In the genomic region with DNA sequence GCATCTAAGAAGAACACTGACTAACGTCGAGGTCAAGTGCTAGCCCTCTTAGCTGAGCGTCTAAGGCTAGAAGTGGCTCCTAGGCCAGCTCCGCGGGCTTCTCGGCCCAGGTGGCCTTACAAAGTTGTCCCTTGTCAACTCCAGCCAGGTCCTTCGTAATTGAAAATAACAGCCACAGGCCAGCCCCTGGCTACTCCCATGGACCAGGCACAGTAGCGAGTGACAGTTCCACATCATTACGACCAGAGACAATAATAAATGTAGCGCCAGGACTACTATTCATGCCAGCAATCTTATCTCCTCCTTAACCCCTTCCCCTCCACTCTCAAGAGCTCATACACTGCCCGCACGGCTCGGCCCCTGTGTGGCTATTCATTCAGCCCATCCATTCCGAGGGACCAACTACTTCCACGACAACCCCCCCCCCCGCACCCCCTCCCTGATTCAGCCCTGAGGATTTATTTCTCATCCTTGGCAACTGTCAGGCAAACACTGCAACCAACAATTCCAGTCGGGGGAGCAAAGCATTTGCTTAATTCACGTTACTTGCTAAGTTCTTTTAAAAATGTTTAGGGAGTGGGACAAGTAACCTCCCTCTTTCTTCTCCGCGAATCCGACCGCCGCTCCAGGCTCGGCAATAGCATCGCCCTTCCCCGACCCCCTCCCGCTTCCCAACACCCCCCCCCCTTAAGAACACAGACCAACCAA, we compare ENCODE assay signal across 8 mouse cellular contexts. TPM values are rescaled to one million over a fixed set of nuclear protein-coding genes. Genes with fewer than 3 reads are reported as not detected.
DNase-seq lines count a peak whose midpoint lies in the region; ATAC-seq lines count a peak whose summit lies in the region.

No protein-coding gene starts in this region.

- peak overlapping the region; percentile 59 for H3K4me3 ChIP-seq in forebrain, embryonic 14.5 days (ENCODE audit: low read depth, low read length)
- H3K4me3 ChIP-seq in hindbrain, embryonic 14.5 days (replicated peaks; ENCODE audit: low read length) = peak overlapping the region; percentile 71
- peak overlapping the region; percentile 69 for H3K4me3 ChIP-seq in limb, embryonic 13.5 days
- H3K4me3 ChIP-seq in neural tube, embryonic 13.5 days = peak overlapping the region; percentile 65

- H3K36me3 ChIP-seq in forebrain, embryonic 14.5 days (ENCODE audit: control insufficient read depth, insufficient read depth, low read length) = no peaks in the 10 kb centered on the region
- no peaks in the 10 kb centered on the region for H3K36me3 ChIP-seq in hindbrain, embryonic 14.5 days (replicated peaks; ENCODE audit: control insufficient read depth, insufficient read depth)
- 0 out of 2 replicates have a peak, but pooled peaks cover 6% of the 10 kb centered on the region for H3K36me3 ChIP-seq in limb, embryonic 13.5 days
- no peaks in the 10 kb centered on the region for H3K36me3 ChIP-seq in neural tube, embryonic 13.5 days

- H3K4me2 ChIP-seq in forebrain, embryonic 14.5 days (ENCODE audit: low read length) = peak overlapping the region; percentile 94
- H3K4me2 ChIP-seq in hindbrain, embryonic 14.5 days (replicated peaks) = peak overlapping the region; percentile 88
- peak overlapping the region; percentile 85 for H3K4me2 ChIP-seq in limb, embryonic 13.5 days (replicated peaks)
- peak overlapping the region; percentile 94 for H3K4me2 ChIP-seq in neural tube, embryonic 13.5 days

- H3K9ac ChIP-seq in forebrain, embryonic 14.5 days (ENCODE audit: low read length) = peak overlapping the region; percentile 88
- H3K9ac ChIP-seq in hindbrain, embryonic 14.5 days = peak overlapping the region; percentile 82
- H3K9ac ChIP-seq in limb, embryonic 13.5 days = peak overlapping the region; percentile 81
- peak overlapping the region; percentile 89 for H3K9ac ChIP-seq in neural tube, embryonic 13.5 days

- H3K27ac ChIP-seq in forebrain, embryonic 14.5 days (ENCODE audit: low read depth, low read length) = peak overlapping the region; percentile 98
- H3K27ac ChIP-seq in hindbrain, embryonic 14.5 days = peak overlapping the region; percentile 98
- H3K27ac ChIP-seq in limb, embryonic 13.5 days = peak overlapping the region; percentile 98
- peak overlapping the region; percentile 96 for H3K27ac ChIP-seq in neural tube, embryonic 13.5 days (replicated peaks)

- DNase-seq in adrenal gland, adult (ENCODE audit: inconsistent age in 2 of 2, low spot score in 1 of 2) = peak; percentile 53 to 88
- DNase-seq in adrenal gland, postnatal 4 days (ENCODE audit: low spot score in 2 of 2) = no peak
- DNase-seq in brain, embryonic 18.5 days (ENCODE audit: low read depth, low spot score) = peak; percentile 43
- peak; percentile 69 for DNase-seq in forebrain, embryonic 14.5 days (ENCODE audit: low spot score)
- peak; percentile 63 for DNase-seq in hindbrain, embryonic 14.5 days (ENCODE audit: low spot score)
- DNase-seq in T-cell, adult 2 months (ENCODE audit: low spot score) = no peak

- WGBS in forebrain, embryonic 14.5 days = under 1% methylated on average over 27 of the region's 27 CpGs
- under 1% methylated on average over 27 of the region's 27 CpGs for WGBS in hindbrain, embryonic 14.5 days
- 1% methylated on average over 27 of the region's 27 CpGs for WGBS in limb, embryonic 13.5 days
- WGBS in neural tube, embryonic 13.5 days = 0% methylated on average over 27 of the region's 27 CpGs

- no peaks in the 10 kb centered on the region for H3K27me3 ChIP-seq in forebrain, embryonic 14.5 days (replicated peaks; ENCODE audit: control insufficient read depth, insufficient read depth, low read length)
- no peaks in the 10 kb centered on the region for H3K27me3 ChIP-seq in hindbrain, embryonic 14.5 days (ENCODE audit: control insufficient read depth, insufficient read depth, low read length)
- no peaks in the 10 kb centered on the region for H3K27me3 ChIP-seq in limb, embryonic 13.5 days
- H3K27me3 ChIP-seq in neural tube, embryonic 13.5 days = no peaks in the 10 kb centered on the region

- peaks cover 21% of the 10 kb centered on the region; the same call in 1 of the 2 replicates for H3K4me1 ChIP-seq in forebrain, embryonic 14.5 days (ENCODE audit: control insufficient read depth, insufficient read depth, low read length)
- peaks cover 19% of the 10 kb centered on the region for H3K4me1 ChIP-seq in hindbrain, embryonic 14.5 days (replicated peaks; ENCODE audit: control insufficient read depth, insufficient read depth, low read length)
- peaks cover 22% of the 10 kb centered on the region for H3K4me1 ChIP-seq in limb, embryonic 13.5 days
- H3K4me1 ChIP-seq in neural tube, embryonic 13.5 days (replicated peaks) = peaks cover 34% of the 10 kb centered on the region

- H3K9me3 ChIP-seq in forebrain, embryonic 14.5 days (replicated peaks; ENCODE audit: control insufficient read depth, low read length) = no peaks in the 10 kb centered on the region
- 0 out of 2 replicates have a peak, but pooled peaks cover 7% of the 10 kb centered on the region for H3K9me3 ChIP-seq in hindbrain, embryonic 14.5 days (ENCODE audit: control insufficient read depth, low read length)
- peaks cover 7% of the 10 kb centered on the region; the same call in 1 of the 2 replicates for H3K9me3 ChIP-seq in limb, embryonic 13.5 days
- H3K9me3 ChIP-seq in neural tube, embryonic 13.5 days = no peaks in the 10 kb centered on the region

- ATAC-seq in forebrain, embryonic 14.5 days = peak; percentile 4; the same call in 1 of the 2 replicates
- ATAC-seq in hindbrain, embryonic 14.5 days (ENCODE audit: low FRiP score) = no peak
- no peak for ATAC-seq in limb, embryonic 13.5 days (ENCODE audit: low FRiP score, low read depth)
- ATAC-seq in neural tube, embryonic 13.5 days (ENCODE audit: low read depth) = peak; percentile 9

RNA-seq across cellular contexts. Expression of a gene that starts 0.9 kb away (rescaled TPM):
- 10 to 100 TPM; 31.3 to 34.4 TPM for total RNA-seq in adrenal gland, postnatal 4 days (2021)
- polyA plus RNA-seq in forebrain, embryonic 14.5 days (2014; fragmentation: Nextera tagmentation; extraction: Ambion mirVana) = 16.3 and 25.0 TPM in 2 replicates
- polyA plus RNA-seq in hindbrain, embryonic 14.5 days (2014; fragmentation: Nextera tagmentation; extraction: Ambion mirVana) = 36.7 and 46.0 TPM in 2 replicates
- polyA plus RNA-seq in limb, embryonic 13.5 days (2015; fragmentation: Nextera tagmentation; extraction: Ambion mirVana) = 40.5 and 41.7 TPM in 2 replicates
- 44.4 and 48.1 TPM in 2 replicates for polyA plus RNA-seq in neural tube, embryonic 13.5 days (2015; fragmentation: Nextera tagmentation; extraction: Ambion mirVana)

Comparison
In these comparisons a context has a peak if more than half of its experiments do, and no peak if none do; other contexts are left out.
1. DNase-seq: peak in adrenal gland, adult (2 of 2), brain, embryonic 18.5 days (single experiment), forebrain, embryonic 14.5 days (single experiment) and hindbrain, embryonic 14.5 days (single experiment); none in adrenal gland, postnatal 4 days (0 of 2) and T-cell, adult 2 months (single experiment).
2. ATAC-seq: peak in forebrain, embryonic 14.5 days (single experiment) and neural tube, embryonic 13.5 days (single experiment); none in hindbrain, embryonic 14.5 days (single experiment) and limb, embryonic 13.5 days (single experiment).
3. Peak in every context shown above with its lines, with median percentiles within 50 percentile points of each other: H3K27ac ChIP-seq, H3K4me2 ChIP-seq, H3K4me3 ChIP-seq and H3K9ac ChIP-seq.